Mouse (Mus musculus) subcutaneous adipose tissue, adult 2 months (tissue): ENCODE results near the gene Paxbp1. TPM values are rescaled to one million over a fixed set of nuclear protein-coding genes. Genes with fewer than 3 reads are reported as not detected.

Experiments used
- polyA plus RNA-seq: library from polyadenylated mRNA; depleted of rRNA; stranded (reverse); fragments of >200 nt; gene quantifications from 2 replicates; pipeline ENCODE4 v1.2.3, GENCODE M21; 2012; ENCODE audit warnings: low replicate concordance; rRNA removed

Paxbp1 gene
- 19.1 and 31.0 TPM in 2 replicates for polyA plus RNA-seq

DNA sequence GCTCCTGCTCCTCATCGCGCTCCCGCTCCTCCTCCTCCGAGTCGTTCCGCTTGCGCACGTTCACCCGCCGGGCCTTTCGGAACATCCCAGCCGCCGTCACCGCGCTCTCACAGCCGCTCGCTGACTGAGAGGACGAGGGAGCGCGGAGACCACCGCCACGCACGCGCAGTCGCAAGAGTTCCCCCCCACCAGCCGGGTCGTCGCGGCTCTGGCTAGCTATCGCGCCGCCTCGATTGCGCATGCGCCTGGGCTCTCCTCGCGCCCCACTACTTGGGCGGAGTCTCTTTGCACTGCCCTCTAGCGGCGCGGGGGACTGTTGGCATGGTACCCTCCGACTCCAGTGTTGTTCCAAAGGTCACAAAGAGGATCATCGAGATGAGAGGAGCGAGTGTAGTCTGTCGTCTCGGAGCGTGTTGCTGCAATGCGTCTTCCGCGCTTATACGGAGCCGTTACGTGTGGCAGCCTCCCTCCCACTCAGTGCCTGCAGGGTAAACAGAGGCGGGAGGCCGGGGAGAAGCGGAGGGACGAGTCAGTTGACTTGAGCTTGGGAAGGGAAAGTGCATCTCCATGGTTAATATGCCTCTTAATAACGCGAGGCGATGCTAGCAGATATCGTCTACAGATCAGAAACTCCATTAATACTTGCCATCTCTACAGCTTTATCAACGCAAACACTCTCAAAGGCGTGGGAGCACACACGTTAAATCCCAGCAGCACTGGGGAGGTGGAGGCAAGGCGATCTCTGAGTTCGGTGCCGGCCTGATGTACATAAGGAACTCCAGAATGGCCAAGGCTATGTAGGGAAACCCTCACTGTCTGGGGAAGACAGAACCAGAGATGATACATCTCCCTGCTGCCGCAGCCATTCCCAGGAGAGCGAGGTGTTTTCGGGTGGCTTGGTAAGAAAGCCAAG lies at the start of gene Paxbp1:
Gene Paxbp1, minus strand, starts transcription at position 274 of the 913 bp plus-strand sequence.

DNA sequence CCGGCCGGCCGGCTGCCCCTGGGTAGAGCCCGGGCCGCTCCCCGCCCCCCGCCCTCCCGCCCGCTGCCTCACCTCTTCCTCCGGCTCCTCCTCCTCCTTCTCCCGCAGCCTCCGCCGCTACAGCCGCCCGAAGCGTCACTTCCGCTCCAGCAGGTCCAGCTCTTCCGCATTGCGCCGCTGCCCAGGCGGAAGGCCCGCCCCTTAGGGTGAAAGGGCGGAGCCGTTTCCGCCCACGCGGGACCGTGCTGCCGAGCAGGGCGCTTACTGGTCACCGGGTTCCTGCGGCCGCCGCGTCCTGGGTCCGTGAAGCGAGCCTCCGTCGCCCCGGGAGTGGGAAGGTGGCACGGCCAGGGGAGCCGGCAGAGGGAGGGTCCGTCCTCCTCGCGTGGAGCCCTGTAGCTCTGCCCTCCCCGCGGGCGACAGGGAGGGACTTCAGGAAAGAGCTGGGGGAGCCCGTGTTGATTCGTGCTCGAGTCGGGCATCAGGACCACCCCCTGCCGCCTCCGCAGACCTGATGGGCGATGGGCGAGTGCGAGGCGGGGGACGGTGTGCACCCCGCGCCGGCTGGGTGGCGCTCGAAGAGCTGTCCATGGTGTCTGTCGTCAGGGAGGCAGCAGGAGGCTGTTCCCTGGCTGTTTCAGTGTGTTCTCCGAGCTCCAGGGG lies 33.2 kb downstream of the Paxbp1 start, which contains the start of gene Synj1:
Gene Synj1, minus strand, starts transcription at position 288 of the 663 bp plus-strand sequence.

Other genes with a start within 250 kb of the Paxbp1 start
- gene Urb1, start 234.1 kb downstream of the Paxbp1 start, polyA plus RNA-seq, result 5.4 and 10.4 TPM in 2 replicates
- gene Eva1c, start 217.8 kb downstream of the Paxbp1 start, polyA plus RNA-seq, result 1.5 and 10.4 TPM in 2 replicates
- 8.3 and 14.3 TPM in 2 replicates for gene Cfap298, start 109.4 kb downstream of the Paxbp1 start, polyA plus RNA-seq
- gene Synj1, start 33.2 kb downstream of the Paxbp1 start, polyA plus RNA-seq, result 25.3 and 30.1 TPM in 2 replicates
- gene 4932438H23Rik, start 50.6 kb upstream of the Paxbp1 start, polyA plus RNA-seq, result 0.39 and 1.7 TPM in 2 replicates
- not detected in 2 replicates for gene Olig2, start 180.9 kb upstream of the Paxbp1 start, polyA plus RNA-seq
- gene Olig1, start 225.2 kb upstream of the Paxbp1 start, polyA plus RNA-seq, result 0.87 and 1.2 TPM in 2 replicates